Mouse (Mus musculus) CH12.LX (cell line): ENCODE data around the gene 4931406P16Rik. TPM values are rescaled to one million over a fixed set of nuclear protein-coding genes. Genes with fewer than 3 reads are reported as not detected.

Experiments used
- DNase-seq: peaks from one replicate; pipeline ENCODE4 v3.0.0-alpha.2; 2013; ENCODE audit errors: extremely low read depth
- H3K27ac ChIP-seq: 2 replicates; pipeline ENCODE4 v1.5.1; 2012; ENCODE audit warnings: low read depth, mild to moderate bottlenecking, control low read depth, moderate library complexity; ENCODE audit not compliant: insufficient read depth
- H3K27me3 ChIP-seq: replicated peaks from 2 replicates; pipeline ENCODE3; 2012; ENCODE audit warnings: inconsistent platforms
- H3K36me3 ChIP-seq, 2 experiments: replicated peaks in 1 of 2; 2 replicates each; pipeline versions ENCODE3 to v1.6.1; 2012; ENCODE audit warnings: inconsistent platforms in 1 of 2, low read length in 1 of 2, mild to moderate bottlenecking in 1 of 2, mixed read lengths in 1 of 2, moderate library complexity in 1 of 2; ENCODE audit not compliant: control insufficient read depth in 1 of 2, insufficient read depth in 1 of 2
- H3K4me1 ChIP-seq, 2 experiments: 2 replicates each; pipeline ENCODE4 v1.6.1; 2012; ENCODE audit warnings: inconsistent platforms in 1 of 2, moderate library complexity in 1 of 2; ENCODE audit not compliant: insufficient read depth in 2 of 2, control insufficient read depth in 1 of 2
- H3K4me2 ChIP-seq: 2 replicates; pipeline ENCODE4 v1.6.1; 2012; ENCODE audit warnings: low read depth, mild to moderate bottlenecking, control low read depth; ENCODE audit not compliant: poor library complexity, insufficient read depth, severe bottlenecking
- H3K4me3 ChIP-seq, 3 experiments: fragments of 150-350 bp in 1 of 3; sonication (generic) in 1 of 3; replicated peaks in 1 of 3; 2 replicates each; pipeline versions ENCODE3 to v1.5.1; 2011 to 2012; ENCODE audit warnings: low read depth in 2 of 3, low read length in 2 of 3, mild to moderate bottlenecking in 2 of 3, moderate library complexity in 2 of 3, control low read depth in 1 of 3, improper control_type of control experiment in 1 of 3, inconsistent platforms in 1 of 3, mixed read lengths in 1 of 3; ENCODE audit not compliant: poor library complexity in 1 of 3
- H3K79me2 ChIP-seq: replicated peaks from 2 replicates; pipeline ENCODE4 v1.6.1; 2012; ENCODE audit warnings: mild to moderate bottlenecking, moderate library complexity; ENCODE audit not compliant: control insufficient read depth, poor library complexity, insufficient read depth, severe bottlenecking; ENCODE audit errors: extremely low read depth
- H3K9ac ChIP-seq: 2 replicates; pipeline ENCODE4 v1.6.1; 2012; ENCODE audit warnings: low read depth, mild to moderate bottlenecking, control low read depth, moderate library complexity; ENCODE audit not compliant: insufficient read depth
- H3K9me3 ChIP-seq: replicated peaks from 2 replicates; pipeline ENCODE3; 2012; ENCODE audit warnings: low read length, inconsistent platforms, mixed read lengths
- BHLHE40 ChIP-seq: IDR thresholded peaks from 2 replicates; pipeline ENCODE4 v1.6.1; 2011; ENCODE audit warnings: mild to moderate bottlenecking, low read depth, low read length, improper control_type of control experiment
- CHD1 ChIP-seq: IDR thresholded peaks from 2 replicates; pipeline ENCODE4 v1.6.1; 2012; ENCODE audit warnings: low read depth, low read length, improper control_type of control experiment, inconsistent platforms
- CHD2 ChIP-seq: IDR thresholded peaks from 2 replicates; pipeline ENCODE4 v1.6.1; 2011; ENCODE audit warnings: low read length, improper control_type of control experiment
- CTCF ChIP-seq, 2 experiments: IDR thresholded peaks in 1 of 2; conservative IDR thresholded peaks in 1 of 2; 2 replicates each; pipeline ENCODE4 v1.5.1; 2011 to 2012; ENCODE audit warnings: low read depth in 2 of 2, low read length in 2 of 2, improper control_type of control experiment in 1 of 2, inconsistent platforms in 1 of 2, mild to moderate bottlenecking in 1 of 2, moderate library complexity in 1 of 2
- ELF1 ChIP-seq: IDR thresholded peaks from 2 replicates; pipeline ENCODE4 v1.6.1; 2014; ENCODE audit warnings: low read depth, mild to moderate bottlenecking, inconsistent platforms, low read length, improper control_type of control experiment
- IRF4 ChIP-seq: IDR thresholded peaks from 2 replicates; pipeline ENCODE4 v1.6.1; 2014; ENCODE audit warnings: low read depth, mild to moderate bottlenecking, inconsistent platforms, low read length, improper control_type of control experiment
- JUND ChIP-seq: conservative IDR thresholded peaks from 2 replicates; pipeline ENCODE4 v1.6.1; 2011; ENCODE audit warnings: low read depth, low read length, improper control_type of control experiment
- KAT2A ChIP-seq: IDR thresholded peaks from 2 replicates; pipeline ENCODE4 v1.6.1; 2012; ENCODE audit warnings: low read length, improper control_type of control experiment, inconsistent platforms; ENCODE audit not compliant: insufficient replicate concordance
- MAX ChIP-seq: IDR thresholded peaks from 2 replicates; pipeline ENCODE4 v1.6.1; 2011; ENCODE audit warnings: low read length, improper control_type of control experiment
- MAZ ChIP-seq: IDR thresholded peaks from 2 replicates; pipeline ENCODE4 v1.6.1; 2012; ENCODE audit warnings: low read depth, mild to moderate bottlenecking, inconsistent platforms, low read length, improper control_type of control experiment, moderate library complexity
- MEF2A ChIP-seq: IDR thresholded peaks from 2 replicates; pipeline ENCODE4 v1.6.1; 2014; ENCODE audit warnings: low read depth, mild to moderate bottlenecking, inconsistent platforms, low read length, improper control_type of control experiment, borderline replicate concordance
- MXI1 ChIP-seq: IDR thresholded peaks from 2 replicates; pipeline ENCODE4 v1.6.1; 2011; ENCODE audit warnings: mild to moderate bottlenecking, low read depth, low read length, improper control_type of control experiment
- MYC ChIP-seq: IDR thresholded peaks from 2 replicates; pipeline ENCODE4 v1.6.1; 2011; ENCODE audit warnings: low read depth, mild to moderate bottlenecking, improper control_type of control experiment, low read length
- NELFE ChIP-seq: IDR thresholded peaks from 2 replicates; pipeline ENCODE4 v1.6.1; 2011; ENCODE audit warnings: low read depth, low read length, improper control_type of control experiment
- PAX5 ChIP-seq: IDR thresholded peaks from 2 replicates; pipeline ENCODE4 v1.6.1; 2012; ENCODE audit warnings: low read length, inconsistent platforms, mixed read lengths
- RAD21 ChIP-seq: IDR thresholded peaks from 2 replicates; pipeline ENCODE4 v1.6.1; 2011; ENCODE audit warnings: low read depth, mild to moderate bottlenecking, low read length, improper control_type of control experiment, moderate library complexity
- RCOR1 ChIP-seq: conservative IDR thresholded peaks from 2 replicates; pipeline ENCODE4 v1.6.1; 2012; ENCODE audit warnings: low read depth, mild to moderate bottlenecking, inconsistent platforms, low read length, improper control_type of control experiment
- SIN3A ChIP-seq: IDR thresholded peaks from 2 replicates; pipeline ENCODE4 v1.6.1; 2012; ENCODE audit warnings: low read length, improper control_type of control experiment, inconsistent platforms
- SMC3 ChIP-seq: IDR thresholded peaks from 2 replicates; pipeline ENCODE4 v1.6.1; 2011; ENCODE audit warnings: low read depth, low read length, improper control_type of control experiment
- TBP ChIP-seq: conservative IDR thresholded peaks from 2 replicates; pipeline ENCODE4 v1.6.1; 2011; ENCODE audit warnings: low read depth, low read length, improper control_type of control experiment
- TCF12 ChIP-seq: IDR thresholded peaks from 2 replicates; pipeline ENCODE4 v1.6.1; 2014; ENCODE audit warnings: low read depth, mild to moderate bottlenecking, inconsistent platforms, low read length, improper control_type of control experiment
- UBTF ChIP-seq: IDR thresholded peaks from 2 replicates; pipeline ENCODE4 v1.6.1; 2012; ENCODE audit warnings: low read depth, mild to moderate bottlenecking, inconsistent platforms, low read length, improper control_type of control experiment, moderate library complexity
- USF1 ChIP-seq: IDR thresholded peaks from 2 replicates; pipeline ENCODE4 v1.6.1; 2014; ENCODE audit warnings: low read depth, mild to moderate bottlenecking, inconsistent platforms, low read length, improper control_type of control experiment
- USF2 ChIP-seq: conservative IDR thresholded peaks from 2 replicates; pipeline ENCODE4 v1.6.1; 2011; ENCODE audit warnings: low read depth, low read length, improper control_type of control experiment
- ZKSCAN1 ChIP-seq: IDR thresholded peaks from 2 replicates; pipeline ENCODE4 v1.6.1; 2012; ENCODE audit warnings: low read depth, inconsistent platforms, low read length, improper control_type of control experiment, borderline replicate concordance
- ZMIZ1 ChIP-seq: IDR thresholded peaks from 2 replicates; pipeline ENCODE4 v1.6.1; 2012; ENCODE audit warnings: low read depth, mild to moderate bottlenecking, inconsistent platforms, low read length, improper control_type of control experiment
- dilution Hi-C: fragments of 300-500 bp; cut with MboI; formaldehyde crosslinking; loops from 2 replicates; pipeline ENCODE4 v1.14.3; 2020; ENCODE audit warnings: low sequenced_read_pairs; ENCODE audit not compliant: extremely low pct_unique_long_range_greater_than_20kb, extremely low pct_ligation_motif_present
- in situ Hi-C: fragments of 300-500 bp; cut with MboI; formaldehyde crosslinking; loops from 3 replicates; pipeline ENCODE4 v1.14.3; 2019; ENCODE audit warnings: low sequenced_read_pairs, low pct_ligation_motif_present, low pct_unique_long_range_greater_than_20kb, mixed read lengths
- polyA plus RNA-seq: library from polyadenylated mRNA; unstranded; fragments of >175 nt; gene quantifications from 2 replicates; pipeline ENCODE4 v1.2.1, GENCODE M21; 2012; ENCODE audit warnings: low read depth; ENCODE audit not compliant: insufficient read length
- total RNA-seq, 2 experiments: library from RNA; depleted of rRNA; stranded (reverse); fragments of 300-350 nt in 1 of 2; fragments of >200 nt in 1 of 2; gene quantifications; 2 replicates each; pipeline ENCODE4 v1.2.3; 2012 to 2014

Gene 4931406P16Rik
- total and polyA plus RNA-seq, 3 experiments: 10.0 to 15.6 (median 11.7) TPM

- no peaks in the 10 kb centered on the region for H3K27me3 ChIP-seq
- H3K9ac ChIP-seq: no peak overlapping the region
- no peak for DNase-seq
- in situ Hi-C loops: no loop called here
- no peak overlapping the region for H3K27ac ChIP-seq
- H3K9me3 ChIP-seq: no peaks in the 10 kb centered on the region
- no peak overlapping the region for H3K4me2 ChIP-seq
- TF ChIP-seq IRF4: no peak
- TF ChIP-seq RCOR1: no peak
- TF ChIP-seq RAD21: no peak
- no peak for TF ChIP-seq CHD2
- no peak for TF ChIP-seq ZKSCAN1
- no peak for TF ChIP-seq PAX5
- TF ChIP-seq CTCF (conservative IDR thresholded peaks at IDR 0.05 in 1 of 2, IDR thresholded peaks at IDR 0.05 in 1 of 2; ENCODE audit: low read depth in 2 of 2, low read length in 2 of 2): no peak
- TF ChIP-seq USF2: no peak
- TF ChIP-seq JUND: no peak
- H3K36me3 ChIP-seq: peaks cover 88 to 100% of the 10 kb centered on the region in 2 experiments
- H3K4me1 ChIP-seq: no peaks in the 10 kb centered on the region
- H3K4me3 ChIP-seq: no peak overlapping the region
- dilution Hi-C loops: no loop called here
- H3K79me2 ChIP-seq: no peaks in the 10 kb centered on the region
Measured at GRCm38 (mm10) chr7:34216474-34216873, 96.9 kb downstream of the 4931406P16Rik start.

GRCm38 (mm10) chr7:34215481-34215880, 97.9 kb downstream of the 4931406P16Rik start:
- no peak for DNase-seq
- no peak for TF ChIP-seq ZKSCAN1
- no peak for TF ChIP-seq MAX
- no peak for TF ChIP-seq SMC3
- TF ChIP-seq TBP: no peak
- TF ChIP-seq ZMIZ1: no peak
- TF ChIP-seq MEF2A: no peak
- no peak for TF ChIP-seq MXI1
- no peak for TF ChIP-seq BHLHE40
- TF ChIP-seq TCF12: no peak
- no peak for TF ChIP-seq CTCF (conservative IDR thresholded peaks at IDR 0.05 in 1 of 2, IDR thresholded peaks at IDR 0.05 in 1 of 2; ENCODE audit: low read depth in 2 of 2, low read length in 2 of 2)
- TF ChIP-seq MAZ: no peak
- no peak for TF ChIP-seq KAT2A
- no peak for TF ChIP-seq UBTF
- TF ChIP-seq CHD1: no peak
- no peak for TF ChIP-seq USF1
- no peak for TF ChIP-seq MYC
- no peak for TF ChIP-seq SIN3A
- no peak for TF ChIP-seq NELFE
- no peak for TF ChIP-seq JUND
- TF ChIP-seq ELF1: no peak
- Histone ChIP-seq H3K27ac (no peak overlapping the region), H3K4me3 (no peak overlapping the region), H3K9ac (no peak overlapping the region), H3K27me3 (no peaks in the 10 kb centered on the region), H3K79me2 (no peaks in the 10 kb centered on the region), H3K9me3 (no peaks in the 10 kb centered on the region), H3K4me1 (no peaks in the 10 kb centered on the region; a peak in 1 of 4 replicates), H3K36me3 (peaks cover 88 to 100% of the 10 kb centered on the region in 2 experiments), H3K4me2 (no peak overlapping the region)
- in situ Hi-C loops: no loop called here
- dilution Hi-C loops: no loop called here
